Mouse (Mus musculus): ENCODE measurements at regions not wholly inside any gene's neighbourhood (a gene's known extent, or its start where the extent isn't known, plus 50 kb on each side); places are given as distances from the start of the nearest gene placed in this dataset.

DNA sequence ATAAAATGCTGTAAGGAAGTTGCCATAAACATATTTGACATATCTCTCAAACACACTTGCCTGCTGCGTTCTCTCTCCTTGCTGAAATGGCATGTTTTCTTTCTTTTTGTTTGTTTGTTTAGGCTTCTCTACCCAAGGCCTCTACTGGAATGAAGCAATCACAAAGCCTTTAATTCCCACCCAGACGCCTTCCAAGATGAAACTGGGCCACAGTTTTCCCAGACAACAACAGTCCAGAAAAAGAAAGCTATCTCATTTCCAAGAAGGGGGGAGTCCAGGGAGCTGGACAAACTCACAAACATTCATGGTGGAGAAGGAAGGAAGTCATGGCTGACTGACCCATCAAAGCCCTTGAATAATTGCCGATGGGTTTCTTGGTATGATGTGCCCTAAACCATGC is 234.1 kb downstream of the Gm45692 start:
- no peak for DNase-seq (ENCODE audit: low read depth, low spot score)

- no peak for DNase-seq (ENCODE audit: low read depth, low spot score)
Measured at GRCm38 (mm10) chr8:26354516-26354915, 235.2 kb downstream of the Gm45692 start.

- DNase-seq (ENCODE audit: low read depth, low spot score): no peak
Measured at GRCm38 (mm10) chr8:26356801-26357200, 237.5 kb downstream of the Gm45692 start.

- DNase-seq (ENCODE audit: low read depth, low spot score): no peak
Measured at GRCm38 (mm10) chr8:26358711-26359136, 239.4 kb downstream of the Gm45692 start.

- no peak for DNase-seq (ENCODE audit: low read depth, low spot score)
Measured at GRCm38 (mm10) chr8:26362366-26362765, 243.0 kb downstream of the Gm45692 start.

GRCm38 (mm10) chr8:26363616-26364015 is 244.3 kb downstream of the Gm45692 start:
- DNase-seq (ENCODE audit: low read depth, low spot score): no peak

DNA sequence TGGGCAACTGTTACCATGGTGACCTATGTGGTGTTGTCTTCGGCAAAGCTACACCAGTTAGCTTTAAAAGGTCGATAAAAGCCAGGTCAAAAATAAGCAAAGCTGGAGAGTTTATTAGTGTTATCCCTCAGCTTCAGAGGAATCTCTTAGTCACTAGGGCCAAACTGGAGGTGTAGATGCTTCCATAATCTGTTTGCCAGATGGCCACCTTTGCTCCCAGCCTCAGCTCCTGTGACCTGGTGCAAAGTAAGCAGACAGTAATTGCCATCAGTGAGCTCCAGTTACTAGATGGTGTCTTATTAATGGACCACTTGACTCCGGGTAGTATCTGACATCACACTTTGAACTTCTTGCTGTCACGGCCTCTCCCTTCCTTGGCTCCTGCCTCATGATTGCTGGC is 245.3 kb downstream of the Gm45692 start:
- DNase-seq (ENCODE audit: low read depth, low spot score): no peak

DNA sequence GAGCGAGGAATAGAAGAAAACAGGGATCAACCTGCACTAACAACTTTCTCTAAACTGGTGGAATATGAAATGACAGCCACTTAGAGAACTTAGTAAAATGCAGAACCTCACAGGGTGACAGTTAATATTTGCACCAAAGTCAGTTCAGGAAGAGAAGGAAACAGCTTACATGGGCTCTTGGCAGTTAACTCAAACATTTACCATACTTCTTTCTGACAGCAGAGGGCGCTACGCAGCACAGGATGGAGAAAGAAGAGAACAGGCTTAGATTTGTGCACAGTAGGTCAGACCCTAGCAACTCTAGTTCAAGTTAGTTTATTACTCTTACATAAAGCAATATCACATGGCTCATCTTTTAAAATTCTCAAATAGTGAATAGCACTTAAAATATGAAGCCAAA is 261.3 kb downstream of the Gm45692 start:
- DNase-seq (ENCODE audit: low read depth, low spot score): peak; percentile 50

DNA sequence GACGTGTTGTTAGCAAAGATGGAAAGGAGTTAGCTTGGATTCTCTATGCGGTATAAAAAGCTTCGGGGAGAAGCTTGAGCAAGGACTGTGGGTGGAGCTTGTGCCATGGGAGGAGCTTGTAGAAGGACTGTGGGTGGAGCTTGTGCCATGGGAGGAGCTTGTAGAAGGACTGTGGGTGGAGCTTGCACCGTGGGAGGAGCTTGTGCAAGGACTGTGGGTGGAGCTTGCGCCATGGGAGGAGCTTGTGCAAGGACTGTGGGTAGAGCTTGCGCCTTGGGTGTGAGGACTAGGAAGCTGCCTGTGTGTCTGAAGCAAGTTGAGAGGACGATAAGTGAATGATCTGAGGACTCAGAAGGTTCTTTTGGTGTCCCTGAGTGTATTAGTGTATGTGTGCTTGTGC is 263.1 kb downstream of the Gm45692 start:
- DNase-seq (ENCODE audit: low read depth, low spot score): no peak

- DNase-seq (ENCODE audit: low read depth, low spot score): no peak
Measured at GRCm38 (mm10) chr8:26383886-26384285, 264.6 kb downstream of the Gm45692 start.

DNA sequence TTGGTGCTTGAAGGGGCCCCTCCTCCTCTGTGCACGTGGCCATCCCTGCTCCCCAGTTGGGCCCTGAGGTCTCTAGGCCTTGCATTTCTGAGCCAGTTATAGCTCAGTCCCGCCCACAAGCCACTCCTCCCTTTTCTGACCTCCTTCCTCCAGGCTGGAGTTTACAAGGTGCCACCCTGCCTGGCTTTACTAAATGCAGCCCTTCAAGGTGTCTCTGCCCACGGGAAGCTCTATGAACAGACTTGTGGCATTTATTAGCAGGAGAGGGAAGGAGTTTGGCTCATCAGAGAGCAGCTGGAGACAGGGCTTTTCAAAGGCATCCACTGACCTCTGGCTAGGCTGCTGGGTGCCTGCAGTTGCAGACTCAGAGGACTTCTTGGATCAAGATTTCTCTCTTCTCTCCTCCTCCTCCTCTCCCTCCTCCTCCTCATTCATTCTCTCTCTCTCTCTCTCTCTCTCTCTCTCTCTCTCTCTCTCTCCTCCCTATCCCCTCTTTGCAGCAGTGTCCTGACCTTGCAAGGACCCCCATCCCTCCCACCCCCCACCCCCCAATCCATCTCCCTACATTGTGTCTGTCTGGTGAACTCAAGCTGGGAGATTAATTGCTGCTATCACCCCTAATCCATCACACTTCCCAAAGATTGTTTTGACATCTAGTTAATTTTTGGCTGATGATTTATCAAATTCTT is 265.1 kb downstream of the Gm45692 start:
- DNase-seq (ENCODE audit: low read depth, low spot score): peak; percentile 5

DNA sequence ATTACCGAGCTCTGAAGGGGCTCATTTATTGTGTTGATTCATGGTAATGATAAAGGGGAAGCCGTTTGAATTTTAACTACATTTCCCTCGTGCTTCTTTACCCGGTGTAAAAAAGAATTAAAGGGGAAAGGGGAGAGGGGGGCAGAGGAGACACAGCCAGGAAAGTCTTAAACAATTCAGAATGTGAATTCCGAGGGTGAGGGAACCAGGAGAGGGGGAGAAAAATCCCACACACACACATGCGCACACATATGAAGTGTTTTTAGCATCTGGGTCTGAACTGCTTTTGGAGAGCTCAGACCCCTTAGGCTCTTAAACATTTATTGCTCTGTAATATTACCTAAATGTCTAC is 265.6 kb downstream of the Gm45692 start:
- DNase-seq (ENCODE audit: low read depth, low spot score): no peak

DNA sequence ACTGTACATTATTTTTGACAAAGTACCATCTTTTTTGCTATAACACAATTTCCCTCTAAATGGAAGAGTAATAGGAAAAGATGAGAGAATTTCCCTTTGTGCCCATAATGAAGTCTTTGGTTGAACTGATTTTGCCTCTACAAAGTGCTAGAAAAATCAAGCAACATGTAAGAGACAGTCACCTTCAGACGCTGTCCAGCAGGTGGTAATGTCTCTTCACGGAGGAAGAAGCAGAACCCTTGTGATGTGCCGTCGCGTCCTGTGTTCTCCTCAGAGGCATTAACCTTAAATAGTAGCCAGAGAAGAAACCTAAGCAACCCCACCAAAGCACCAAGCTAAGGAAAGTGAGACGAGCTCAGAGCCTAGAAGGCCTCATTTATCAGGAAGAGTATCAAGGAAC is 275.7 kb downstream of the Gm45692 start:
- no peak for DNase-seq (ENCODE audit: low read depth, low spot score)

DNA sequence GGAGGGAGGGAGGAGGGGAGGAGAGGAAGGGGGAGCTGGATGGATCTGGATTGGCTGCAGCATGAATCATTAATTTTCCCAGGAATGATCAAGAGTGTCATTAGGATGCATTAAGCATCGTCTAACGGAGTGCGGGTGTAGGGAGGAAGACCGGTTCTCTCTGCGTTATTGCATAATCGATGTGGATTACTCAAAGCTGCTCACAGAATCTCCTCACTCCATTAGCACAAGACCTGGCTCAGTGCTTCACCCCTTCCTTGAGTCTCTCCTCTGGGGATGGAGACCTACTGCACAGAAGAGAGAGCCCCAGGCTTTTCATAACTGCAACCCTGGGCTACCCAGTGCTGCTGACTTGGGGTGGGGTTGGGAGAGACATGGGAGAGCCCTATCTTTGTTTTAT is 300.7 kb downstream of the Gm45692 start:
- no peak for DNase-seq (ENCODE audit: low read depth, low spot score)

- no peak for DNase-seq (ENCODE audit: low read depth, low spot score)
Measured at GRCm38 (mm10) chr8:26420536-26420935, 301.2 kb downstream of the Gm45692 start.

DNA sequence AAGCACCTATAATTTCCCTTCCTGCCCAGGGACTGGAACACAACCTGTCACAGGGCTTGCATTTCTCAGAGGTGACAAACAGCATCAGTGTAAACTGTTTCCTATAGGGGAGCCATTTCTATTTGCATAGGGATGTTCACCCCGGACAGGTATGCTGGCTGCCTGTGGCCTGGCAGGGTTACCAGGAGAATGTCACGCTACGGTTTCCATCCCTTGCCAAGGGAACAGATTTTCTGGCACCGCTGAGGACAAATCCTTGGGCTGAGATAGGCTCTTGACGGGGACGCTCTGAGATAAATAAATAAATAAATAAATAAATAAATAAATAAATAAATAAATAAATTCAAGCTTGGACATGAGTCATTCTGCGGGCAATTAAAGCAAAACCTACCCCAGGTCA is 308.0 kb downstream of the Gm45692 start:
- no peak for DNase-seq (ENCODE audit: low read depth, low spot score)

- DNase-seq (ENCODE audit: low read depth, low spot score): no peak
Measured at GRCm38 (mm10) chr8:26429751-26430327, 310.5 kb downstream of the Gm45692 start.

- DNase-seq (ENCODE audit: low read depth, low spot score): no peak
Measured at GRCm38 (mm10) chr8:26432161-26432919, 313.0 kb downstream of the Gm45692 start.

- no peak for DNase-seq (ENCODE audit: low read depth, low spot score)
Measured at GRCm38 (mm10) chr8:26436236-26436635, 316.9 kb downstream of the Gm45692 start.

DNA sequence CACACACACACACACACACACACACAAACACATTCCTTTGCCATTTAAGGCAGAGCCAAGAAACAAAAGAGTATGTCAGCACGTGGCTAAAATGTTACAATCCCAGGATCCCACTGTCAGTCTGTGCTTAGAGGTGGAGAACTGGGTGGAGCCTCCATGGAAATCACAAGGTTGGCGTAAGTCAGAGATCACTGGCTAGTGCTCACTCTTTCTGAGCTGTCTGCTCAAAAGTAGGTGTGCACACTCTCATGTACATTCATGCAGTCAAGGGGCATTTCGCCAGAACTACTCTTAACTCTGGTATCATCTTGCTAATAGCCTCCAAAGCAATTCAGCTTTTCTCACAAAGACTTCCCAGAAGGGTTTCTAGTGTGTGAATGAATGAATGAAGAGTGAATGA is 318.2 kb downstream of the Gm45692 start:
- no peak for DNase-seq (ENCODE audit: low read depth, low spot score)

GRCm38 (mm10) chr8:26438246-26438862 is 319.0 kb downstream of the Gm45692 start:
- DNase-seq (ENCODE audit: low read depth, low spot score): no peak

GRCm38 (mm10) chr8:26438877-26439276 is 319.5 kb downstream of the Gm45692 start:
- no peak for DNase-seq (ENCODE audit: low read depth, low spot score)

Data from A20 (cell line).